Mouse (Mus musculus): ENCODE measurements around the gene Kif5a. TPM values are rescaled to one million over a fixed set of nuclear protein-coding genes. Genes with fewer than 3 reads are reported as not detected.
A peak's percentile ranks its signal among the peaks of the same experiment; 100 is the strongest.

The Kif5a gene
- polyA plus RNA-seq, 1 experiment from 2014 or later: 2.3 TPM

DNA sequence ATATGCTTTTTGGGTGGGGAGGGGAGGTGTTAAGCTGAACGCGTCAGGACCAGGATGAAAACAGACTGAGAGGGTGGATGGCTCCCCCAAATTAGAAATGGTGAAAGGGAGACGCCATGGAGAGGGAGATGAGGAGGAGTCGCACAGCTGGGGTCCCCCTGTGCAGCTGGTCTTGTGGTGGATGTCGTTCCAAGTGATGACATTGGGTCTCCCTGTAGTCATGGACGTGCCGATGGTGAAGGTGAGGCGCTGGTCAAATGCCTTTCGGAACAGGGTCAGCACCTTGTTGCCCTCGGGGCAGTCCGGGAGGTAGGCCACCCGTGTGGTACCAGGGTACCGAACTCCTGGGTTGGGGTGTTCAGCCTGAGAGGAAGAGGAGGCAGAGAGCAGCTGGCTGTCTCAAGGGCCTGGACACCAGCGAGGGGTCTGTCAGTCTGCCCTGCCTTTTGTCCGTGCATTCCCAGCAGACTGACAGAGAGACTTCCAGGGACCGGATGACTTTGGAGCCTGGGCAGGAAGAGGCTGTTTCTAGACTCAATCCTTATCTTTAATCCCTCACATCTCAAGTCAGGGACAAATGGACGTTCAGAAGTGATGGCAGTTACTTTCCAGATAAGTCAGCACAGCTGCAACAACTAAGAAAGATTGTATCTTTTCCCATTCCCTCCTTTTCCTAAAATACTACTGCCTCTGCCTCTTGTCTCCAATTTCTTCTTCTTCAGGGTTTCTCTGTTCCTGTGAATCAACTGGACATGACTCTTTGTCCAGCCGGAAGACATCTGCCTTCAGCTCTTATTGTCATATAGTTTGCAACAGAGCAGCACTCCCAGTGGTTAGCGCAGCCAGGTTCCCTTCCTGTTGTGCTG lies 71.7 kb downstream of the Kif5a start:
- H3K27ac ChIP-seq (replicated peaks): peak overlapping the region; percentile 93
- no peak overlapping the region for H3K9ac ChIP-seq (ENCODE audit: low read length)
- H3K4me1 ChIP-seq (replicated peaks; ENCODE audit: control insufficient read depth, insufficient read depth): no peaks in the 10 kb centered on the region; the same call in 1 of the 2 replicates
- 78% methylated on average over 19 of the region's 19 CpGs for WGBS
- peaks cover 2% of the 10 kb centered on the region; the same call in 1 of the 2 replicates for H3K36me3 ChIP-seq (ENCODE audit: control insufficient read depth, insufficient read depth, low read length)
- peak overlapping the region; percentile 88 for H3K4me2 ChIP-seq (replicated peaks; ENCODE audit: low read depth)
- H3K4me3 ChIP-seq (ENCODE audit: low read depth, low read length): no peak overlapping the region
- H3K27me3 ChIP-seq (ENCODE audit: control insufficient read depth, insufficient read depth, low read length): no peaks in the 10 kb centered on the region
- H3K9me3 ChIP-seq (ENCODE audit: control insufficient read depth, low read length): no peaks in the 10 kb centered on the region
- DNase-seq (ENCODE audit: low spot score) (no peak), ATAC-seq (ENCODE audit: low FRiP score, low TSS enrichment) (no peak)
- TF ChIP-seq EP300 (optimal IDR thresholded peaks at IDR 0.05) (no peak), CTCF (IDR thresholded peaks at IDR 0.05; ENCODE audit: low read depth) (no peak)

DNA sequence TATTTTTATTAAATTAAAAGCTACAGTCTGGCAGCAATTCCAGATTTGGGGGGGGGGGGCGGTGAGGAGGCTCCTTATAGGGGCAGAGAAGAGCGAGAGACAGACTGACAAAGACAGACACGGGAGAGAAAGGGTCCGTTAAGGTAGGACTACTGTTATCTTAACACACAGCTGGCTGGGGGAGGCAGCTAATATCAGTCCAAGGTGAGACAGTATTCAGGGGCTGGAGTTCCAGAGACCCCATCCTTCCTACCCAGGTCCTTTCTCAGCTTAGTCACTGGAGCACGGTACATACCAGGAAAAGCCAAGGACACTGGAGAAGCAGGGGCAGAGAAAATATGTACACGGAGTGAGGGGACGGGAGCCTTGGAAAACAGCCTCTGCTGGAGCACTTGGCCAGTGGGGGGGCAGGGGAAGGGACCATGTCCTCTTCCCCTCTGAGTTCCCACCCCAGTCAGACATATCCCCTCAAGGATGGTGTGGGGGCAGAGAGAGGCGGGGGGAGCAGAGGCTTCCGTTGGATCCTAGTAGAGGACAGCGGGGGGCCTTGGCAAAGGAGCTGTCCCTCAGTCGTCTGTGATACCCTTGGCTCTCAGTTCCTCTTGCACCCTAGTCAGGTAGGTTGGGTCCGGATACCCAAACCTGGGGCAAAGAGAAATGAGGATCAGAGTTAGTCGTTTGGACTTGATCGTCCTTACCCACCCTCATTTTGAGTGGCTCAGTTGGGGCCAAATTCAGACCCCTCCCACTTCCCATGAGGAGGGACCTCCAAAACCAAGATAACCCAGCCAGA lies 72.6 kb downstream of the Kif5a start:
- H3K9me3 ChIP-seq (ENCODE audit: control insufficient read depth, low read length): no peaks in the 10 kb centered on the region
- no peak for DNase-seq (ENCODE audit: low spot score)
- no peaks in the 10 kb centered on the region for H3K27me3 ChIP-seq (ENCODE audit: control insufficient read depth, insufficient read depth, low read length)
- TF ChIP-seq CTCF (IDR thresholded peaks at IDR 0.05; ENCODE audit: low read depth) (no peak), EP300 (optimal IDR thresholded peaks at IDR 0.05) (no peak)
- 41% methylated on average over 14 of the region's 14 CpGs for WGBS
- H3K36me3 ChIP-seq (ENCODE audit: control insufficient read depth, insufficient read depth, low read length): peaks cover 2% of the 10 kb centered on the region; the same call in 1 of the 2 replicates
- peak overlapping the region; percentile 88 for H3K4me2 ChIP-seq (replicated peaks; ENCODE audit: low read depth)
- no peak overlapping the region for H3K9ac ChIP-seq (ENCODE audit: low read length)
- H3K27ac ChIP-seq (replicated peaks): peak overlapping the region; percentile 93
- peak overlapping the region; percentile 59 for H3K4me3 ChIP-seq (ENCODE audit: low read depth, low read length)
- ATAC-seq (ENCODE audit: low FRiP score, low TSS enrichment): no peak
- H3K4me1 ChIP-seq (replicated peaks; ENCODE audit: control insufficient read depth, insufficient read depth): no peaks in the 10 kb centered on the region; the same call in 1 of the 2 replicates

DNA sequence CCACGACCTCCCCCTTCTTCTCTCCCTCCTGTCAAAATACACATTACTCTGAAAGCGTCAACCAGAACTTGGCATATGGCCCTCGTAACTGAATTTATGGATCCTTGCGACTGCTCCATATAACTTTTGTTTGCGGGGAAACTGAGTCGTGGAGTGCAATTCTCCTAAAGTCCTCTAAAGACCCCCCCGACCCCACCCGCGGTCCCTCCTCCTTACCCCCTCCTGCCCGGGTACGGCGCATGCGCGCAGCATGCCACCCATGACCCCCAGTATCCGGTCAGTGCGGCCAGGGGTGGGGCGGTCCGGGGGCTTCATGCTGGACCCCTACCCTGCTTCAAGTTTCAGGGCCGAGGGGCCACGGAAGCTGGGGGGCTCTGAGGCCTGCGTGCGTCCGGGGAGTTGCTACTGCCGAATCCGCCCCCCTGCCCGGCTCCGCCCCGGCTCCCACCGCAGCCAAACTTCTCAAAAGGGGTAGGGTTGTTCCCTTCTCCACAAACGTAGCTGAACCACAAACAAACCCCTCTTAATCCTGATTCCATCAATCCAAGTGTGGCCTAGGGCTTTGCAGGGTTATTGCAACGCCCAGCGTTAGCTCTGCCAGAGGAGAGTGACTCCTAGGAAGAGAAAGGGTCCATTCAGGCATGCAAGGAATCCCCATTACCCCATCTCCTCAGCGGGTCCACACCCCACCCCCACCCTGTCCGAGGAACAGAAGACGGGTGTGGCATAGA lies 73.3 kb downstream of the Kif5a start, which contains the start of gene Arhgef25:
Arhgef25 (minus strand) TSS at position 433 of the 731 bp plus-strand sequence.
- Histone ChIP-seq H3K4me1 (replicated peaks; ENCODE audit: control insufficient read depth, insufficient read depth) (no peaks in the 10 kb centered on the region; the same call in 1 of the 2 replicates), H3K9ac (ENCODE audit: low read length) (peak within 1 kb of the TSS; percentile 75), H3K36me3 (ENCODE audit: control insufficient read depth, insufficient read depth, low read length) (peaks cover 2% of the 10 kb centered on the region; the same call in 1 of the 2 replicates), H3K9me3 (ENCODE audit: control insufficient read depth, low read length) (no peaks in the 10 kb centered on the region), H3K27ac (replicated peaks) (peak within 1 kb of the TSS; percentile 93), H3K4me2 (replicated peaks; ENCODE audit: low read depth) (peak within 1 kb of the TSS; percentile 88), H3K4me3 (ENCODE audit: low read depth, low read length) (peak within 1 kb of the TSS; percentile 59), H3K27me3 (ENCODE audit: control insufficient read depth, insufficient read depth, low read length) (no peaks in the 10 kb centered on the region)
- peak; percentile 51 for ATAC-seq (ENCODE audit: low FRiP score, low TSS enrichment)
- peak; percentile 43 for DNase-seq (ENCODE audit: low spot score)
- WGBS: 4% methylated on average over 31 of the region's 35 CpGs
- TF ChIP-seq EP300 (optimal IDR thresholded peaks at IDR 0.05): no peak
- no peak for TF ChIP-seq CTCF (IDR thresholded peaks at IDR 0.05; ENCODE audit: low read depth)

DNA sequence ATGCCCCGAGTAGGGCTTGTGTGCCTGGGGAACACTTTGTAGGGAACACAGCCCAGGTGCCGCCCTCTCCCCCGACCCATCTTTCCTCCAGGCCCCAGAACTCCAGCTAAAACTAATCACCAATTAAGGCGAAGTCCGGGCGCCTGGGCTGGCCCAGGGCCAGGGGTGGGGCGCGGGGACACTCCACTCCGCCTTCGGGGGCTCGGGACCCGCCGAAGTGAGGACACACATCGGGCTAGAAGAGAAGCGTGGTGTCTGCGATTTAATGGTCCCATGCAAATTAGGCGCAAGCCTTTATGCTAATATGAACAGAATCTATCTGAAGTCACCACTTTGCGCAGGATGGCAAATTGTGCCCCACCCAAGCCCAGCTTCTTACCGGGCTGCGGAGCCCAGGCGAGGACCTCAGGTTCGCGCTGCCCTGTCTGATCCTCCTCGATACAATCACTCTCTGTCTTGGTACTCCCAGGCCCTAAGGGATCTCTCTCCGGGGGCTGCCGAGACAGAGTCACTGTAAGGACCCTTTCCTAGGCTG lies 74.0 kb downstream of the Kif5a start:
- under 1% methylated on average over 26 of the region's 26 CpGs for WGBS
- Histone ChIP-seq H3K9ac (ENCODE audit: low read length) (peak overlapping the region; percentile 75), H3K27ac (replicated peaks) (peak overlapping the region; percentile 93), H3K4me2 (replicated peaks; ENCODE audit: low read depth) (peak overlapping the region; percentile 88), H3K4me1 (replicated peaks; ENCODE audit: control insufficient read depth, insufficient read depth) (no peaks in the 10 kb centered on the region; the same call in 1 of the 2 replicates), H3K27me3 (ENCODE audit: control insufficient read depth, insufficient read depth, low read length) (no peaks in the 10 kb centered on the region), H3K4me3 (ENCODE audit: low read depth, low read length) (peak overlapping the region; percentile 59), H3K9me3 (ENCODE audit: control insufficient read depth, low read length) (no peaks in the 10 kb centered on the region), H3K36me3 (ENCODE audit: control insufficient read depth, insufficient read depth, low read length) (peaks cover 2% of the 10 kb centered on the region; the same call in 1 of the 2 replicates)
- TF ChIP-seq EP300 (optimal IDR thresholded peaks at IDR 0.05) (no peak), CTCF (IDR thresholded peaks at IDR 0.05; ENCODE audit: low read depth) (no peak)
- DNase-seq (ENCODE audit: low spot score) (no peak), ATAC-seq (ENCODE audit: low FRiP score, low TSS enrichment) (no peak; the same call in 1 of the 2 replicates)

DNA sequence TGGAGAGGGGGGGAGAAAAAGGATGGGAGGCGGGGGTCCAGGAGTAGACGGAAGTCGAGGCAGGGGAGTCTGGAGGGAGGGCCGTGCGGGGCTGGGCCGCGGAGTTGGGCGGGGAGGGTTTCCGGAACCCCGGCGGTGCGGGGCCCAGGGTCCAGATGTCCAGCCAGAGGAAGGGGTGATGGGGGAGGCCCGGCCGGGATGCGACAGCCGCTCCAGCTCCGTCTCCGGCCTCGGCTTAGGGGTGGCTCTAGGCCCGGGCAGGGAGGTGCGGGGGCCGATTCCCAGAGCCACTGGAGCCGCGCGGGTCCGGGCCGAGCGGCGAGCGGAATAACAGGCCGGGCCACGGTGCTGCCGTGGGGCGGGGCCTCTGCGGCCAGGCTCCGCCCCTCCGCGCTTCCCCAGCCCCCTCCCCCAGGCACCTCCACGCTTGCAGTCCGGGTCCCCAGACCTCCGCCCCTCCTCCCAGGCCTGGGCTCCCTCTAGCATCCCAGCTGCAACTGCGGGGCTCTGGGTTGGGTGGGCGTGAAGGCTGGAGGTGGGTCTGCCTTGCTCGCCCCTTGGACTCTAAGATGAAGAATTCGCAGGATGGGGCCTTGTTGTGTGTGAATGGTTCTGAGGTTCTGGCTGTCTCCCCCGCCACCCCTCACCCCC lies 74.6 kb downstream of the Kif5a start:
- H3K36me3 ChIP-seq (ENCODE audit: control insufficient read depth, insufficient read depth, low read length): peaks cover 2% of the 10 kb centered on the region; the same call in 1 of the 2 replicates
- WGBS: under 1% methylated on average over 26 of the region's 46 CpGs
- no peaks in the 10 kb centered on the region; the same call in 1 of the 2 replicates for H3K4me1 ChIP-seq (replicated peaks; ENCODE audit: control insufficient read depth, insufficient read depth)
- peak overlapping the region; percentile 75 for H3K9ac ChIP-seq (ENCODE audit: low read length)
- H3K4me3 ChIP-seq (ENCODE audit: low read depth, low read length): peak overlapping the region; percentile 59
- H3K4me2 ChIP-seq (replicated peaks; ENCODE audit: low read depth): peak overlapping the region; percentile 88
- no peaks in the 10 kb centered on the region for H3K27me3 ChIP-seq (ENCODE audit: control insufficient read depth, insufficient read depth, low read length)
- H3K27ac ChIP-seq (replicated peaks): peak overlapping the region; percentile 93
- peak; percentile 50 for DNase-seq (ENCODE audit: low spot score)
- no peak for TF ChIP-seq EP300 (optimal IDR thresholded peaks at IDR 0.05)
- no peak for TF ChIP-seq CTCF (IDR thresholded peaks at IDR 0.05; ENCODE audit: low read depth)
- ATAC-seq (ENCODE audit: low FRiP score, low TSS enrichment): peak; percentile 68
- H3K9me3 ChIP-seq (ENCODE audit: control insufficient read depth, low read length): no peaks in the 10 kb centered on the region
